ENCODE assay signal across 17 mouse cellular contexts in genomic region chr1:135470546-135470945, GRCm38 (mm10). TPM values are rescaled to one million over a fixed set of nuclear protein-coding genes. Genes with fewer than 3 reads are reported as not detected.
DNase-seq lines count a peak whose midpoint lies in the region; ATAC-seq and TF ChIP-seq lines count a peak whose summit lies in the region.
"Had no signal": no experiment of that assay in that cellular context is flagged by ENCODE, and none has a peak within 500 bp of the region (broad histone marks: within the 10 kb centered on the region; RNA-seq: fewer than 3 reads in every experiment).

No protein-coding gene starts in this region.

- no peak overlapping the region for H3K4me2 ChIP-seq in forebrain, embryonic 11.5 days (ENCODE audit: low read depth, low read length, severe bottlenecking)
- no peak overlapping the region for H3K4me2 ChIP-seq in forebrain, embryonic 14.5 days (ENCODE audit: low read length)
- H3K4me2 ChIP-seq in midbrain, embryonic 11.5 days = no peak overlapping the region
- no peak overlapping the region for H3K4me2 ChIP-seq in midbrain, embryonic 14.5 days (ENCODE audit: low read length)
- H3K4me2 ChIP-seq: forebrain, embryonic 15.5 days; heart, embryonic 12.5 days; hindbrain, embryonic 13.5 days had no signal

- H3K4me3 ChIP-seq in forebrain, embryonic 11.5 days (ENCODE audit: low read depth, low read length) = no peak overlapping the region
- no peak overlapping the region for H3K4me3 ChIP-seq in forebrain, embryonic 14.5 days (ENCODE audit: low read depth, low read length)
- H3K4me3 ChIP-seq in midbrain, embryonic 11.5 days (ENCODE audit: low read depth, low read length) = no peak overlapping the region
- H3K4me3 ChIP-seq in midbrain, embryonic 14.5 days (replicated peaks; ENCODE audit: low read depth, low read length) = no peak overlapping the region
- no peak overlapping the region for H3K4me3 ChIP-seq in kidney, adult 2 months (ENCODE audit: insufficient read depth, low read depth, low read length)
- H3K4me3 ChIP-seq: embryonic facial prominence, embryonic 10.5 days; forebrain, embryonic 15.5 days; heart, adult 2 months; heart, embryonic 12.5 days; hindbrain, embryonic 13.5 days had no signal

- ATAC-seq in forebrain, embryonic 11.5 days (replicated peaks; ENCODE audit: low FRiP score) = no peak
- ATAC-seq in forebrain, embryonic 14.5 days = no peak
- no peak for ATAC-seq in midbrain, embryonic 11.5 days (ENCODE audit: low FRiP score)
- ATAC-seq in midbrain, embryonic 14.5 days (ENCODE audit: low FRiP score, low TSS enrichment) = no peak
- ATAC-seq: forebrain, embryonic 15.5 days; hindbrain, postnatal 0 days had no signal

- WGBS in forebrain, embryonic 11.5 days = 92% methylated on average over 13 of the region's 13 CpGs
- 91% methylated on average over 13 of the region's 13 CpGs for WGBS in forebrain, embryonic 14.5 days
- 93% methylated on average over 13 of the region's 13 CpGs for WGBS in midbrain, embryonic 11.5 days
- WGBS in midbrain, embryonic 14.5 days = 91% methylated on average over 13 of the region's 13 CpGs
- WGBS in kidney, adult 2 months = 91% methylated on average over 13 of the region's 13 CpGs

- H3K4me1 ChIP-seq in forebrain, embryonic 11.5 days (replicated peaks; ENCODE audit: control insufficient read depth, insufficient read depth, low read length) = 0 out of 2 replicates have a peak, but pooled peaks cover 4% of the 10 kb centered on the region
- H3K4me1 ChIP-seq in forebrain, embryonic 14.5 days (ENCODE audit: control insufficient read depth, insufficient read depth, low read length) = no peaks in the 10 kb centered on the region
- no peaks in the 10 kb centered on the region for H3K4me1 ChIP-seq in midbrain, embryonic 11.5 days (ENCODE audit: control insufficient read depth, insufficient read depth, low read length)
- no peaks in the 10 kb centered on the region for H3K4me1 ChIP-seq in midbrain, embryonic 14.5 days (ENCODE audit: control insufficient read depth, insufficient read depth, low read length)
- no peaks in the 10 kb centered on the region for H3K4me1 ChIP-seq in kidney, adult 2 months (ENCODE audit: control insufficient read depth, insufficient read depth, low read length)

- peaks cover 3% of the 10 kb centered on the region; the same call in 1 of the 2 replicates for H3K36me3 ChIP-seq in forebrain, embryonic 11.5 days (ENCODE audit: control insufficient read depth, insufficient read depth, low read length)
- peaks cover 69% of the 10 kb centered on the region for H3K36me3 ChIP-seq in forebrain, embryonic 14.5 days (ENCODE audit: control insufficient read depth, insufficient read depth, low read length)
- peaks cover 8% of the 10 kb centered on the region; the same call in 1 of the 2 replicates for H3K36me3 ChIP-seq in midbrain, embryonic 11.5 days (ENCODE audit: control insufficient read depth, insufficient read depth, low read length)
- peaks cover 72% of the 10 kb centered on the region for H3K36me3 ChIP-seq in midbrain, embryonic 14.5 days (ENCODE audit: control insufficient read depth, insufficient read depth, low read length)
- no peaks in the 10 kb centered on the region for H3K36me3 ChIP-seq in kidney, adult 2 months (ENCODE audit: control insufficient read depth, insufficient read depth, low read length)

- no peak overlapping the region for H3K27ac ChIP-seq in forebrain, embryonic 11.5 days (ENCODE audit: low read depth, low read length)
- H3K27ac ChIP-seq in forebrain, embryonic 14.5 days (ENCODE audit: low read depth, low read length) = no peak overlapping the region
- H3K27ac ChIP-seq in midbrain, embryonic 11.5 days (ENCODE audit: low read depth, low read length) = no peak overlapping the region
- no peak overlapping the region for H3K27ac ChIP-seq in midbrain, embryonic 14.5 days (replicated peaks; ENCODE audit: low read depth, low read length)
- no peak overlapping the region for H3K27ac ChIP-seq in kidney, adult 2 months (ENCODE audit: insufficient read depth, low read depth, low read length)
- H3K27ac ChIP-seq: embryonic facial prominence, embryonic 10.5 days; forebrain, embryonic 15.5 days; heart, adult 2 months; hindbrain, embryonic 13.5 days; hindbrain, postnatal 0 days had no signal

- peak; percentile 26 for DNase-seq in forebrain, embryonic 11.5 days (ENCODE audit: low spot score)
- no peak for DNase-seq in forebrain, embryonic 14.5 days (ENCODE audit: low spot score)
- DNase-seq in midbrain, embryonic 11.5 days (ENCODE audit: low spot score, missing footprints) = peak; percentile 45
- no peak for DNase-seq in midbrain, embryonic 14.5 days
- DNase-seq in adrenal gland, postnatal 10 days = peak; percentile 31
- DNase-seq in adrenal gland, postnatal 14 days = peak; percentile 43
- DNase-seq in kidney, adult 2 months = no peak
- DNase-seq: cerebellum, adult 2 months; cerebellum, postnatal 10 days; gastrocnemius, postnatal 36 days; heart, adult 2 months; kidney, adult 11 months had no signal

- no peak for TF ChIP-seq CTCF in kidney, adult 2 months (conservative IDR thresholded peaks at IDR 0.05; ENCODE audit: insufficient read depth, insufficient read length, low read depth, low read length)

- no peak for TF ChIP-seq POLR2A in kidney, adult 2 months (IDR thresholded peaks at IDR 0.05; ENCODE audit: low read depth, low read length)

- H3K9me3 ChIP-seq in forebrain, embryonic 11.5 days (ENCODE audit: control insufficient read depth, low read length) = no peaks in the 10 kb centered on the region
- H3K9me3 ChIP-seq in forebrain, embryonic 14.5 days (replicated peaks; ENCODE audit: control insufficient read depth, low read length) = no peaks in the 10 kb centered on the region
- H3K9me3 ChIP-seq in midbrain, embryonic 11.5 days (ENCODE audit: control insufficient read depth, low read length) = no peaks in the 10 kb centered on the region
- no peaks in the 10 kb centered on the region for H3K9me3 ChIP-seq in midbrain, embryonic 14.5 days (ENCODE audit: control insufficient read depth, low read length)
- H3K9me3 ChIP-seq: embryonic facial prominence, embryonic 10.5 days; forebrain, embryonic 15.5 days; heart, embryonic 12.5 days; hindbrain, embryonic 13.5 days had no signal

- no peak overlapping the region for H3K9ac ChIP-seq in forebrain, embryonic 11.5 days (ENCODE audit: low read length)
- no peak overlapping the region for H3K9ac ChIP-seq in forebrain, embryonic 14.5 days (ENCODE audit: low read length)
- H3K9ac ChIP-seq in midbrain, embryonic 11.5 days (ENCODE audit: low read length) = no peak overlapping the region
- no peak overlapping the region for H3K9ac ChIP-seq in midbrain, embryonic 14.5 days (replicated peaks; ENCODE audit: low read length)
- H3K9ac ChIP-seq: forebrain, embryonic 15.5 days; heart, embryonic 12.5 days; hindbrain, embryonic 13.5 days had no signal

- H3K27me3 ChIP-seq in forebrain, embryonic 11.5 days (ENCODE audit: control insufficient read depth, insufficient read depth, low read length) = no peaks in the 10 kb centered on the region
- H3K27me3 ChIP-seq in forebrain, embryonic 14.5 days (replicated peaks; ENCODE audit: control insufficient read depth, insufficient read depth, low read length) = no peaks in the 10 kb centered on the region
- H3K27me3 ChIP-seq in midbrain, embryonic 11.5 days (ENCODE audit: control insufficient read depth, insufficient read depth, low read length) = no peaks in the 10 kb centered on the region
- no peaks in the 10 kb centered on the region for H3K27me3 ChIP-seq in midbrain, embryonic 14.5 days (ENCODE audit: control insufficient read depth, insufficient read depth, low read length)
- H3K27me3 ChIP-seq in kidney, adult 2 months (replicated peaks; ENCODE audit: control insufficient read depth, insufficient read depth, low read length) = no peaks in the 10 kb centered on the region
- H3K27me3 ChIP-seq: forebrain, embryonic 15.5 days; heart, embryonic 12.5 days; hindbrain, embryonic 13.5 days had no signal

RNA-seq across cellular contexts. Expression of gene Ipo9, which starts 40.2 kb away (rescaled TPM):
- 200 and 204 TPM in 2 replicates for polyA plus RNA-seq in forebrain, embryonic 11.5 days (2014; fragmentation: Nextera tagmentation; extraction: Ambion mirVana)
- polyA plus RNA-seq in forebrain, embryonic 14.5 days (2014; fragmentation: Nextera tagmentation; extraction: Ambion mirVana) = 114 and 135 TPM in 2 replicates
- polyA plus RNA-seq in midbrain, embryonic 11.5 days (2014; fragmentation: Nextera tagmentation; extraction: Ambion mirVana) = 167 and 188 TPM in 2 replicates
- 126 and 127 TPM in 2 replicates for polyA plus RNA-seq in midbrain, embryonic 14.5 days (2014; fragmentation: Nextera tagmentation; extraction: Ambion mirVana)
- 100 to 1,000 TPM in 1 of 2 experiments, 10 to 100 TPM in 1; 80.6 to 113 TPM for total RNA-seq in adrenal gland, postnatal 10 days (2021)
- total RNA-seq in adrenal gland, postnatal 14 days (2021) = 72.6 and 73.7 TPM in 2 replicates
- 58.3 and 73.9 TPM in 2 replicates for polyA plus RNA-seq in kidney, adult 2 months (2012; rRNA removed)

Comparison
In these comparisons a context has a peak if more than half of its experiments do, and no peak if none do; other contexts are left out.
1. DNase-seq: peak in forebrain, embryonic 11.5 days (single experiment), midbrain, embryonic 11.5 days (single experiment), adrenal gland, postnatal 10 days (single experiment) and adrenal gland, postnatal 14 days (single experiment); none in forebrain, embryonic 14.5 days (single experiment), midbrain, embryonic 14.5 days (single experiment) and kidney, adult 2 months (single experiment).